Mouse (Mus musculus): ENCODE measurements around the gene Gm20772.
"Not testable (repeated sequence)": the region's sequence is repeated elsewhere in the genome, so short reads cannot be mapped to it uniquely, and the experiment has no call there.

Gene Gm20772

DNA sequence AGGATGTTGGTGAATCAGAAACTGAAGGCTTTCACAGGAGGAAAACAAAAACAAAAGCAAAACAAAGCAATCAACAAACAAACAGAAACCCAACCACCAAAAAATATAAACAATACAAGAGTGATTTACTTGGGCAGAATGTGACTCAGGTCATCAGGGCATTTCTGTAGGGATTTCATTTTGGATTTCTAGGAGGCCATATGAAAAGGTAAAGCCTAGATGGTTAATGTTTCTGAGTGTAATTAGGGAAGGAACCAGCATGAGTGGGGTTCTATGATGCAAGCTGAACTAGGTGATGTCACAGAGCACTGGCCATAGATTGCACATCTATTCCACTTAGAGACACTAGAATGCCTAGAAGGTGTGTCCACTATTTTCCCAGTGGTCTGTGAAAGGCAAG, at the start of gene Gm20772, which contains the start of gene Gm20831:
TSS of gene Gm20772 (plus strand) at position 301 of the 400 bp plus-strand sequence.
TSS of gene Gm20831 (plus strand) at position 301 of the 400 bp plus-strand sequence.
- DNase-seq, result not testable (repeated sequence)

GRCm38 (mm10) chrY:17846166-17846565, 28.4 kb upstream of the Gm20772 start, which contains the start of gene Gm21904:
TSS of gene Gm21904 (minus strand) at chrY:17846266.
- DNase-seq, result not testable (repeated sequence)
